Mouse (Mus musculus) cerebellum, adult 2 months (tissue): Measurements from ENCODE around the gene Dydc2.

Source experiments
- CTCF ChIP-seq: fragments of 200-500 bp; IDR thresholded peaks from 2 replicates; pipeline ENCODE4 v1.5.1; 2011; ENCODE audit warnings: low read depth, mild to moderate bottlenecking, control low read depth, low read length, moderate library complexity, borderline replicate concordance; ENCODE audit not compliant: insufficient read depth
- POLR2A ChIP-seq: fragments of 200-500 bp; IDR thresholded peaks from 2 replicates; pipeline ENCODE4 v1.6.1; 2011; ENCODE audit warnings: low read length, control low read depth, borderline replicate concordance; ENCODE audit not compliant: insufficient read depth

DNA sequence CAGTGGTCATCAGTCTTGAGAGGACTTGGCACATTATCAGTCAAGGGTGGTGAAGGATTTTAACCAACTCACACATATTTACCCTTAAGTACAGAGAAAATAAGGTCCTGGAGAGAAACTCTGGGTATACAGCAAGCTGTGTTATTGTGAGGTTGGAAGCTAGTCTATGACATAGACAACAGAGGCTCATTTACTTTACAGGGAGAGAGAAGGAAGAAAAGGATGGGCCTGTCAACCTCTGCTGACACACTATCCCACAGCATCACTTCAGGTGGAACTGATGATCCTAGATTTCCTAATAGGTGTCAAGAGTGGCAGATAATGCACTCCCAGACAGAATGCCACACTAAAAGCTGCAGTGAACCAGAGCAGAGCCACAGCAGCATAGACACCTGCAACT is at the start of gene Dydc2:
- TF ChIP-seq CTCF (no peak), POLR2A (no peak)
